Mouse (Mus musculus) heart, postnatal 0 days (tissue): ENCODE measurements around the gene Nrsn1.

ENCODE experiments used
- CTCF ChIP-seq: IDR thresholded peaks from 2 replicates; pipeline ENCODE4 v1.5.1; 2016; ENCODE audit warnings: antibody characterized with exemption, control low read depth, low read depth
- EP300 ChIP-seq: IDR thresholded peaks from 2 replicates; pipeline ENCODE4 v1.6.1; 2016; ENCODE audit warnings: antibody characterized with exemption, low read depth

DNA sequence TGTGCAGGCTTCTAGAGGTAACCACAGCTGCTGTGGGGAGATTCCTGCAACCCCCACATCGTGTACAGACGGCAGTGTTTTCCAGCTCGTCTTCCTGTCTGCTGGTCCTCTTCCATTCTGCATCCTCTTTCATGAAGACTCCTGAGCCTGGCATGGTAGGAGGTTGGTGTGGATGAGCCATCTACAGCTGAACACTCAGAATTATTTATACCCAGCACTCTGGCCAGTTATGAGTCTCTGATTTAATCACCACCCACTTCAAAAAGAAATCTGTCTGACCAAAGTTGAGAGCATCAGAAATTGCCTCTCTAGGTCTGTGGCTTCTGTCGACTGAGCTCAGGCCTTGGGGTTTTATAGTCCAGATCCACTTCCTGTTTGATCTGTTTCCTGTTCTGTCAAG, 1.9 kb upstream of the Nrsn1 start:
- TF ChIP-seq CTCF (no peak), EP300 (no peak)
